Mouse (Mus musculus): ENCODE results near the gene Rnf8.

The Rnf8 gene

DNA sequence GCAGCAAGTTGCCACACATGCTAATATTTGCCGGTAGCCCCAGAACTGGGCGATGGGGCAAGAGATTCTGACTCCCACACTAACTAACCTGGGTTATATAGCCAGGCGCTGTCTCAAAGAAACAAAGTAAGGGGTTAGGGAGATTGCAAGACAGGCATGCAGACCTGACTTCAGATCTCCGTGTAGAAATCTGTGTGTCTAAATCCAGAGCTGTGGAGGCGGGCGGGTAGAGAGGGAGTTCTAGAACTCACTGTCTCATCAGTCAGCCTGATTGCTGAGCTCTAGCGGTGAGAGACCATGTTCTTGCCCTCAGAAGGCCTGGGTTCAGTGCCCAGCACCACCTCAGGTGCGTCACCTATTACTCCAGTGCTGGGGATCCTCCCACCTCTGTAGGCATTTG is 8.9 kb downstream of the Rnf8 start:
- no peak for DNase-seq (ENCODE audit: low spot score in 2 of 2)

DNA sequence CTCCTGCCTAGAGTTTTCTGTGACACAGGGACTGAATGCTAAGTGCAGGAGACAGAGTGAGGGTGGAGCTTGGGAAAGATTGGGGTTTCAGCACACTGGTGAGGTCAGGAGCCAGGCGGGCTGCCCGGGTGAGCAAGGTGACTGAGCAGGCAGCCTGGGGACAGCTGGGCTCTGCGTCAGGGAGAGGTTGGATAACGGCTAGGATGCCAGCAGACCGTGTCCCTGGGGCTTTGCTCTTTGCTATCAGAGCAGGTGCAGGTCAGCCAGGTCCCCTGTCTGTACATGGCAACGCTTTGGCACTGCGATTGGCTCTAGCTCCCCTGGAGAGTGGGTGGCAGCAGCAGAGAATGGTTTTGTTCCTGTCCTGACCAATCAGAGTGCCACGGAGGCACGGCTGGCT is 12.7 kb downstream of the Rnf8 start:
- no peak for DNase-seq (ENCODE audit: low spot score in 2 of 2)

DNA sequence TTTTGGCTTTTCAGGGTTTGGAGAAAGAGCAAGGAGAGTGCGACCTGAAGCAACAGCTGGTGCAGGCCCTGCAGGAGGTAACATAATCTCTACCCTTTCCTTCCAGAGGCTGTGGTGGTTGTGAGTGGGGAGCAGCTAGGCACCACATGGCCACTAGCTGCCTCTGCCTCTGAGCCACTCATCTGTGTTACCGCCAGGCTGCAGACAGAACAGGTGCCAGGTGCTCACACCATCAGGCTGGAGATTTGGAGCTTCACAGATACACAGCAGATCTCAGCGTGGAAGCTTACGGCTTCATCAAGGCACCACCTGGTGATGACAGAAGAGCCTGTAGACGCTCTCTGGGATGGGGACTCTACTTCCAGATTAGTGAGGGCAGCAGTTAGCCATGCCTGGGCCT is 14.4 kb downstream of the Rnf8 start:
- DNase-seq (ENCODE audit: low spot score in 2 of 2), result no peak

DNA sequence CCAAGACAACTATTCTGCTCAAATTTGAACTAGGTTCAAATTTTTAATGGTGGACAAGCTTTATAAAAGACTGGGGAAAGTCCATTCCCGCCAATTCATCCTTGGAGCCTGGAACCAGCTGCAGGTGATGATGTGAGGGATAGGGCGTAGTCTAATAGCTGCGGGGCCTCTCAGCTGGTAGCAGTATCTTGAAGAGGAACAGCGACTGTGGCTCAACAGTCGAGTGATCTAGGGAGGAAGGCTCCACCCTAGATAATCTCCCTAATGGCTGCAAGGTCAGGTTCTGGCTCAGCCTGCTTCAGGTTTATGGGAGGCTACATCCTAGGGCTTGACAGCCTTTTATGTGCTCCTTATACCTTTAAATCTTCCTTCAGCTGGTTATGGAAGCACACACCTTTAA is 15.0 kb downstream of the Rnf8 start:
- DNase-seq (ENCODE audit: low spot score in 2 of 2), result no peak

DNA sequence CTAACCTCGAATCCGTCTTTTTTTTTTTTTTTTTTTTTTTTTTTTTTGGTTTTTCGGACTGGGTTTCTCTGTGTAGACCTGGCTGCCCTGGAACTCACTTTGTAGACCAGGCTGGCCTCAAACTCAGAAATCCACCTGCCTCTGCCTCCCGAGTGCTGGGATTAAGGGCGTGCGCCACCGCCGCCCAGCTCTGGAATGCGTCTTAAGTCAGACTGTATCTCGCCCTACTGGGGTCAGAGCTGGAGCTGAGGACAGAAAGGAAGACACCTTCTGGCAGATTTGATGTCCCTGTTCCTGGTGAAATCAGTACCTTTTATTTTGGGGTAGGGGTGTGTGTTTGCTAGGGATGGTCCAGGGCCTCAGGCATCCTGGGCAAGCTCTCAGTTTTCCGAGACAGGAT is 17.7 kb downstream of the Rnf8 start:
- no peak for DNase-seq (ENCODE audit: low spot score in 2 of 2)

DNA sequence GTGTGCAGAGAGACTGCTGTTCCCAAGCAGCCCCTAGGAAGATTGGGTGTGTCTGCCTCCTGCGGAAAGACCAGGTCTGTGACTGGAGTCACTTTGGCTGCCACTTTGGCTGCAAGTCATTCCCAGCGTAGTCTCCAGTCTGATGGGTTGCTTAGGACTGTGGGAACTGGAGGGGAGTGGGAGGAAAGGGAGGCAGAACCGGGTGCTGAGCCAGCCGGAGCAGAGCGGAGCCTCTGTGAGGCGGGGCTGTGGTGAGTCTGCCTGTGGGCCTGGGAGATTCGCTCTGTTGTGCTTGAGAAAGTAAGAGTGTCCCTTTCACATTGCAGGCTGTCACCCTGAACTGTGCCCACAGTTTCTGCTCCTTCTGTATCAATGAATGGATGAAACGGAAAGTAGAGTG is 20.9 kb downstream of the Rnf8 start:
- no peak for DNase-seq (ENCODE audit: low spot score in 2 of 2)

DNA sequence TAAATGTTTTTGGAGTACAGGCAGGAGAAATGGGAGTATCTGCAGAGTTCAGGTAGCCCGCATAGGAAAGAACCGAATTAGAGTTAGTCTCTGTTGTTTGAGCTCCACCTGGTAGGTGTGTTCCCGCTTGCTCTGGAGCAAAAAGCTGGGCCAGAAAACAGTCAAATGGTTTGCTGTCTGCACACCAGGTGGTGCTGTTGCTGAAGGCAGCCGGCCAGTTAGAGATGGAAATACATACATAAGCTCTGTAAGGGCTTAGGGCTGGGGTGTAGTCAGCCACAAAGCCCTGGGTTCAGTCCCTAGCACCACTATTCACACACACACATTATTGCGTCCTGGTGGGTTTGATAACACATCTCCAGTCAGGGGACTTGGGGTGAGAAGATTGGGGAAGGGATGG is 21.5 kb downstream of the Rnf8 start:
- no peak for DNase-seq (ENCODE audit: low spot score in 2 of 2)

DNA sequence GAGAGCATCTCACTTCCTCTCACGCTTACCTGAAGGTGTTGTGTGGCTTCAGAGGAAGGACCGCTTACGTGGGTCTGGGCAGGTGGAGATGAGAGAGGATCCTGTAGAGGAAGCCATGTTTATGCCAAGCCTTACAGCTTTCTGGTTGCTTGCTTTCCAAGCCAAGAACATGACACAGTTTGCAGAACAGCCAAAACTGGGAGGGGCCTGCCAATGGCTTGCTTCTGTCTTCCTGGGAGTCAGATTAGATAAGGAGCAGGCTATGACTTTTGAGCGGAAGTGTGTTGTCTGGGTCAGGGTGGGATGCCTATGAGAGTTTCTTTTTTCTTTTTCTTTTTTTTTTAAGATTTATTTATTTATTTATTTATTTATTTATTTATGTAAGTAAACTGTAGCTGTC is 22.8 kb downstream of the Rnf8 start:
- no peak for DNase-seq (ENCODE audit: low spot score in 2 of 2)

DNA sequence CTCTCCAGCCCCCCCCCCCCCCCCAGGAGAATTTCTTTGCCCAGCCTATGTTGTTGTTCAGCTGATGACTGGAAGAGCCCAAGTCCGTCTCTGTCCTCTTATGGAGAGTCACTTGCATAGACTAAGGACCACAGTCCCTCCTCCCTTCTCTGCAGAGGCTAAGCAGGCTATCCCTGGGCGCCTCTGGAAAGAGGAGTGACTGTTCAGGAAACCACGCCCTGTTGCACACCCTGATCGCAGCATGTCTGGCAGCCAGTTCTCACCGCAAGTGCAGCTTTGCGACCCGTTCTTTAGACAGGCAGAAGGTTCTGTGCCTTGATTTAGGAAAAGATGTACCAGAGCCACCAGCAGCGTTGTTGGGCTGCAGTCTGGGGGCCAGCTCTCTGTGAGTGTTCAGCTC is 23.3 kb downstream of the Rnf8 start:
- DNase-seq (ENCODE audit: low spot score in 2 of 2), result no peak

DNA sequence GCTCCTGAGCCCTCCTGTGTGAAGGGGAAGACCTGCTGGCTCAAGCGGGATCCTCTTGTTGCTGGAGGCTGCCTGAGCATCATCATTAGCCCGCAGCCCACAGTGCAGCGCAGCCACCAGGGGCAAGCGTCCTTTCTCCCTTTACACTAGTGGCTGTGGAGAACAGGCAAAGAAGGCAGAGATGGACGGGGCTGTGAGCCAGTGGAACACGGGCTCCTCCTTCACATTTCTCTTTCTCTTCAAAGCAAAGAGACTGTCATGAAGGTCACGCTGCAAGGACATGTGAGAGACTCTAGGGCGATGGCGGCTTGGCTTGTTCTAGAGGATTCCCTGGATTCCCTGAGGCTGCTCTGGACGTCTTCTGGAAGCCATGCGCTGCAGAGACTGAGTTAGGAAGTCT is 26.4 kb downstream of the Rnf8 start:
- no peak for DNase-seq (ENCODE audit: low spot score in 2 of 2)

DNA sequence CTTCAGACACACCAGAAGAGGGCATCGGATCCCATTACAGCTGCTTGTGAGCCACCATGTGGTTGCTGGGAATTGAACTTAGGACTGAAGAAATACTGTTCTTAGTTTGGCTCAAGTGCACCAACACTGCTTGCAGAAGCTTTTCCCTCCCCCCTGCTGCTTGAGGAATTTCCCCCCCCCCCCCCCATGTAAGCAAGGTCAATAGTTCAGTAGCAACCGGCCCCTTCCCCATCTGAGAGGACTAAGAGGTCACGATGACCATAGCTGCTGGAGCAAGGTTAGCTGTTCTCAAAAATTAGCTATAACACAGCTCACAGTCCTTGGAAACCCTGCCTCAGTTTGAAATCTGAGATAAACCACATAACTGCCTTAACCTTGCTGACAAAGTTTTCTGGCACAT is 27.6 kb downstream of the Rnf8 start:
- DNase-seq (ENCODE audit: low spot score in 2 of 2), result no peak

DNA sequence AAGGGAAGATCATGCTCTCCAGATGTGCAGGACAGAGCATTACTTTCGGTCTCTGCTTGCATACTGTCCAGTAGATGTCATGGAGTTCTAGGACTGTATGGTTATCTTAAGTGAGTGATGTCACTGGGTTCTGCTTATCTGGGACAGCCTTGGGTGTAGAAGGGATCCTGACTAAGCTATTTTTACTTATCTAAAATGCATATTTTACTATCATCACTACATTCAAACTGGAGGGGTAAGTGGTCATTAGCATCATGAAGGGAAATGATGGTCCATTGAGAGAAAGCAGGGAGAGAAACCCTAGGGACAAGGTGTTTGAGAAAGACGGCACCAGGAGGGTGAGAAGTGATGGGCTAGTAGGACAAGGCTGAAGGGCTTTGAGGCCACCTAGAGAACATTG is 43.7 kb downstream of the Rnf8 start:
- DNase-seq (ENCODE audit: low spot score in 2 of 2), result no peak

DNA sequence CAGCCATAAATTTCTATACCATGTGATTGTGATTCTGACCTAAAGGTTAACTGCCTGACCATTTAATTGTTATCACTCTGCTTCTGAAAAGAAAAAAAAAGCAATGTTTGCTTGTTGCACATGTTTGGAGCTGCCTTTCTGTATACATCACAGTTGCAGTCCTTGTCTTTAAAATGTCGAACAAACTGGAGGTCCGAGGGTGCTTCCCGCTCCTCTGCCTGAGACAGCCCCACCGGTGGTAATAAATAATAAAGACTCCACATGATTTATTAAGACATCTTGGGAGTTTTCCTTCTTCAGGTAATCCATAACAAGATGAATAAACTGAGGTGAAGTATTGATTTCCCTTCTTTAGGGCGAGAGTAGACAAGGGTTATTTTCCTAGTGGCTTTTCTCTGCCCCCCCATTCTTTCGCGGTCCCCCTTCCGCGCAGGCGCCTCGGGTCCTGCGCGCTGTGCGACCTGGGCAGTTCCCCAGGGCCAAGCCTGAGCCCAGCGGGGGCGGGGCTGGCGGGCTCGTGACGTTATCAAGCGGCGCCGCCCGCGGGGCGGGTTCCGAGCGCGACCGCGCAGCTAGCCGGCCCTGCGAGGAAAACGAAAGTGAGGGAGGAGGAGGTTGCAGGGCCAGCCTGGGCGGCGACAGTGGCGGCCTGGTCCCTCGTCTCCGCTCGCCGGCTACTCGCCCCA is 45.6 kb downstream of the Rnf8 start, which contains the start of gene Cmtr1:
Cmtr1 (plus strand) TSS at position 520 of the 686 bp plus-strand sequence.
- peak; percentile 85 to 92 for DNase-seq (ENCODE audit: low spot score in 2 of 2)

DNA sequence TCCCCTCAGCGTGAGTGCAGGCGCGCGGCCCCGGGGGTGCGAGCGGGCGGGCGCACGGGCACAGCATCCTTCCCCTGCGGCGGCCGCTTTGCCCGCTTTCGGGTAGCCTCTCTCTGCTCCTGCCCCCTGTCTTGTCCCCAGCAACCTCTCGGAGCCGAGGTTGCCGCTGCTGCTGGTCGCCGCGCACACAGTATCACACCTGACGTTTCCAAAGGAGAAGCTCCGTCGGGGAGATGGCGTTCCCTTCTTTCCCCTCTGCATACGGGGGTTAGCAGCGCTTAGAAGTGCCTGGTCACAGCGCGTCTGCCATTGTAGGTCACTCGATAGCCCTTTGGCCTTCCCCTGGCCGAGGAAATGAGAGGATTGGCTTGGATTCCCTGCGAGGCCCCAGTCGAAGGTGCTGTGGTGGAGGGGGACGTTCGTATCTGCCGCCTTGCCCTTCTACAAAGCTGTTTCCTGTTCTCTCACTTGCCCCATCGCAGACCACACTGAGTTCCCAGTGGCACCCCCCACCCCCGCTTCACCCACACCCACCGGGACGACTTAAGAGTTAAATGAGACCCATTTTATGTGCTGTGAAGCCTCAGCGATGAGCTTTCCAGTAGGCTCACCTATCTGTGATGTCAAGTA is 46.3 kb downstream of the Rnf8 start:
- DNase-seq (ENCODE audit: low spot score in 2 of 2), result no peak

DNA sequence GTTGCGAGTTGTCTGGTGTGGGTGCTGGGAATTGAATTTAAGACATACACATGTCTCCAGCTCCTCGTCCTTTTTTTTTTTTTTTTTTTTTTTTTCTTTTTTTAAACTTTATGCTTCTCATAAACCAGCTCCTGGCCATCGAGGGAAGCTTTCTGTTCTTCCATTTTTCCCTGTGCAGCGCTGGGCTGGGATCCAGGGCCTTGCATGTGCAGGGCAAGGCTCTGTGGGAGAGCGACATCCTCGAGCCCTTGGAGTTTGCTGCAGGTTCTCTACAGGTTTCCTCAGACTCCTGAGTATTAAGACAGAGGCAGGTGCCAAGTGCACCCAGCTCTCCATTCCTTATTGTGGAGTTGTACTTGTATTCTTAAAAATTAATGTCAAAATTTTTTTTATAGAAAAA is 47.6 kb downstream of the Rnf8 start:
- no peak for DNase-seq (ENCODE audit: low spot score in 2 of 2)

DNA sequence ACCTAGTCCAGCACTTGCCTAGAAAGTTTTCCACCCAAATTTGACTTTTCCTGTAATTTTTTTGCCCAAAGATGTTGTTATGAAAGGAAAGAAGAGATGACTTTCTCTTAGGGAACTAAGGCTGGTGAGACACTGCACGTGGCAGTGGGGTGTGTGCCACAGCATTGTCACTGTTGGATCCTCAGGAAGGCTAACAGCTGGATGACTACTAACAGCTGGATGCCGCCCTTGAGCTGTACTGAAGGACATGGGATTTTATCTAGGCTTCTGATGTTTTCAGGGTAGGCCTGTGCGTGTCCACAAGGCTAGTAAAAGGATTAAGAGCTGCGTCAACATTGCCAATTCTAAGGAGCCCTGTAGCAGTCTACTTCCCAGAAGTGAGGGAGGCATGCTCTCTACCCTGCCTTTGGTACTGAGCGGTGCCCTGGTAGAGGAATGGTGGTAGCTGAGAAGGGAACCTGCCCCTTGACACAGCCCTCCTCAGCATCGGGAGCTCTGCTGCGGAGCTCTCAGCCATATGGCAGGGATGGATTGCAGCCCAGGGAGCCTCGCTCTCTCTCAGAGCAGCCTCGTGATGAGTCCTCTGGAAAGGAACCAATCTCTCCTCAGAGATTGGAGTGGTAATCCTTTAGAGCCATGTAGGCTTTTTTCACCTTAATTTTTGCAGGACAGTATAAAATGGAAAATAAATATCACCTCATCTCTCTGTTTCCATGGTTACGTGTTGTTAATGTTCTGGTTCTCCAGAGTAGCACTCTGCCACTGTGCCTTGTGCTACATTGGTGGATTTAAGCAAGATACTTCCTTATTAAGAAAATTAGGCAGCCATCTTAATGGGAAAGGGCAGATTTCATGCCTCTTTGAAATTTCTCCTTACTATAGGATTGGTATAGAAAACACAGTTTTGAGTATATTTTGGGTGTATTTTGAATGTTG is 53.7 kb downstream of the Rnf8 start:
- DNase-seq (ENCODE audit: low spot score in 2 of 2), result no peak

DNA sequence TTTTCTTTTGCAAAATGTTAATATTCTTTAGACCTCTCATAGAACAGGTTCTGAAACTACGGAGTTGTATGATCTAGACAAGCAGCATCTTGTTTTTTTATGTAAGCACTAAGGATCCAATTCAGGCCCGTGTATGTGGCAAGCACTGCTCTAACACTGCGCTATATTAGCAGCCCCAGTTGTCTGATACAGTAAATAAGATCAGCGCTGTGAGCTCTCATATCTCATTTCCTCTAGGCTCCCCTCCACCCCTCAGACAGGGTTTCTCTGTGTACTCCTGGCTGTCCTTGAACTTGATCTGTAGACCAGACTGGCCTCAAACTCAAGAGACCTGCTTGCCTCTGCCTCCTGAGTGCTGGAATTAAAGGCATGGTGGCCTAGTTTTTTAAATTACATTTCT is 54.4 kb downstream of the Rnf8 start:
- DNase-seq (ENCODE audit: low spot score in 2 of 2), result no peak

DNA sequence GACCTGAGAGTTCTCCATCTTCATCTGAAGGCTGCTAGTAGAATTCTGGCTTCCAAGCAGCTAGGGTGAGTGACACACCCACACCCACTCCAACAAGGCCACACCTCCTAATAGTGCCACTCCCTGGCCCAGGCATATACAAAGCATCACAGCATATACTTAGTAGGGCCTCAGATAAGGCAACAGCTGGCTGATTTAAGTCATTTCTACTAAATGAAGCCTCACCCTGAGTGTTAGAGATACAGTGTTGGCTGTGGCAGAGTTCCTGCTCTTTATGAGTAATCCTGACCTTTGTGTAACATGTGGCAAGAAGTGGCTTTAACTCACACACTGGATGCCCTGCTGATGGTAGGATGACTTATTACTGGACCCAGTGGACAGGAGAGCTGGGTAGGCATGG is 55.3 kb downstream of the Rnf8 start:
- no peak for DNase-seq (ENCODE audit: low spot score in 2 of 2)

DNA sequence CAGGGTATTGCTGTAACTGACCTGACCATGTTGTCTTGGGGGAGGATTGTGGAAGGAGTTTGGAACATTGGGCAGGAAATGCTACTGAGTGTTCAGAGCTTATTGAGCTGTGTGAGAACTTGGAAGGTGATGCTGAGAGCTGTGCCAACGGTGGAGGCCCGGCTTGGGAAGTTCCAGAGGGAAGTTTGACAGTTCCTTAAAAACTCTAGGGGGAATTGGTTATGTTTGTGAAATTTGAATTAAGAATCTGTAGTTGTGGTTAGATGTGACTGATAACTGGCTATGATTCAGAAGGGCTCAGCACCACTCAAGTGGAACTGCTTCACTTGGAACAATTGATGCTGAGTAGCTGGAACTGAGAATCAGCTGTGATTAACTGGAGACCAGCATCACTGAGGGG is 56.4 kb downstream of the Rnf8 start:
- no peak for DNase-seq (ENCODE audit: low spot score in 2 of 2)

DNA sequence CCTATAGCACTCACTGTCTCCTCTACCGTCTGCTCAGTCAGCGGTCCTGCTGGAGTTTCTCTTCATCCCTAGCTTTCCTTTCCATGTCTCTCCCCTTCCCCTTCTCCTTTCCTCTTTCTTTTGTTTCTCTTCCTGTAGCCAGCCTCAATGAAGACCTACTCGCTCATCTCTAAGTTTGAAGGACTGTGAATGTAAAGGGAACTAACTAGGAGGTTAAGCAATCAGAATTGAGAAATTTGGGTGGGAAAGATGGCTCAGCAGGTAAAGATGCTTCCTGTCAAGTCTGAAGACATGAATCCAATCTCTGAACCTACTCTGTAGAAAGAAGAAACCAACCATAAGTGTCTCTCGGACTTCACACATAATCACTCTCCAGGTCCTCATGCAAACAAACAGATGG is 58.7 kb downstream of the Rnf8 start:
- DNase-seq (ENCODE audit: low spot score in 2 of 2), result no peak

DNA sequence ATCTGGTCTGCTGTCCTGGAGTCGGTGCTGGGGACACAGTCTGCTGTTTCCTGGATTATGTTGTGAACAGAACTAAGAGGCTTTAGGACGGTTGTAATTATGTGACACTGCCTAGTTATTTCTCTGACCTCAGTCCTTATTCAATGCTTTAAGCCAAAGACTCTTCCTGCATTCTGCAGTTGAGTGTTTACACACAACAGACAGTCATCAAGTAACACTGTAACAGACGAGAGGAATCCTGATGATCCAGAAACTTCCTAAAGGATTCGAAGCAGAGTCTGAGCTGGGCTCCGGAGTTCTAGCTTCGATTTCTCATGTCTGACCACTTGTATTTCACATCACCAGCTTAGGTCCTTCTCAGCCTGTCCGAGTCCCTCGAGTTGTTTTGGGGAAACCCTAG is 63.9 kb downstream of the Rnf8 start:
- no peak for DNase-seq (ENCODE audit: low spot score in 2 of 2)

DNA sequence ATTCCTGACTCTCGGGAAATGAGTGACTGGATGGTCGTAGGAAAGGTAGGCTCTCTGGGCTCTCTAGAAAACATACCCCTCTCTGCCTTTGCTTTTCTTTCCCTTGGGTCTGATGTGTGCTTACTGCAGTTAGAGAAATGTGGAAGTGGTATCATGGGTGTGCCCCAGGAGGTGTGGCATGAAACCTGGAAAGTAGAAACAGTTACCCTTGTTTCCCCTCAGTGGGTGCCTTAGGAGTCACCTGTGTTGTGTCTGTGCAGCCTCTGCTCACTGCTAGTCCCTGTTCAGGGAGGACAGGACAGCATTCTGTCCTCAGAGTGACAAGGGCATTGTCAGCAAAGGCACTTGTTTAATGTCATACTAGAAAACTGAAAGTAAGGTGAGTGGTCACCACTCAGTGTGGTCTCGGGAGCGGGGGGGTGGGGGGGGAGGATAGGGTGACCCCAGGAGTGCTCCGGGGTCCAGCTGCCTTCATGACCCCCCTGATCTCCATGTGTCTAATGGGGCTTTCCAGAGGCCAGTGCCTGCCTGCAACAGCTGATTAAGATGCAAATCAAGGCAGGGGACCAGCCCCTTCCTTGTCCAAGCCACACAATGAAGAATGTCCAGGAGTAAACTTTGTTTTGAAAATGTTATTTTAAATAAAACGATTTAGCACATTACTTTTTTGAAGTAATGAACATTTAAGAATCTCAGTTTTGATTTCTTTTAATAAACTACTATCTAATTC is 64.6 kb downstream of the Rnf8 start:
- DNase-seq (ENCODE audit: low spot score in 2 of 2), result no peak
